Mouse (Mus musculus) large intestine, adult 2 months (tissue): Measurements from ENCODE around the gene Add1. TPM values are rescaled to one million over a fixed set of nuclear protein-coding genes. Genes with fewer than 3 reads are reported as not detected.

Experiments
- DNase-seq: peaks from one replicate; pipeline ENCODE4 v3.0.0-alpha.2; 2012; ENCODE audit warnings: low read depth, low spot score
- WGBS: fragments of 180-500 bp; shearing (Covaris S2); methylation state at CpG from one replicate; pipeline ENCODE4 v1.1.7; 2018; 5-methylcytosine and 5-hydroxymethylcytosine counted together
- polyA plus RNA-seq: library from polyadenylated mRNA; depleted of rRNA; stranded (reverse); fragments of >200 nt; gene quantifications from 2 replicates; pipeline ENCODE4 v1.2.3, GENCODE M21; 2012; rRNA removed

Add1 gene
- polyA plus RNA-seq, 1 experiment: 149 TPM

DNA sequence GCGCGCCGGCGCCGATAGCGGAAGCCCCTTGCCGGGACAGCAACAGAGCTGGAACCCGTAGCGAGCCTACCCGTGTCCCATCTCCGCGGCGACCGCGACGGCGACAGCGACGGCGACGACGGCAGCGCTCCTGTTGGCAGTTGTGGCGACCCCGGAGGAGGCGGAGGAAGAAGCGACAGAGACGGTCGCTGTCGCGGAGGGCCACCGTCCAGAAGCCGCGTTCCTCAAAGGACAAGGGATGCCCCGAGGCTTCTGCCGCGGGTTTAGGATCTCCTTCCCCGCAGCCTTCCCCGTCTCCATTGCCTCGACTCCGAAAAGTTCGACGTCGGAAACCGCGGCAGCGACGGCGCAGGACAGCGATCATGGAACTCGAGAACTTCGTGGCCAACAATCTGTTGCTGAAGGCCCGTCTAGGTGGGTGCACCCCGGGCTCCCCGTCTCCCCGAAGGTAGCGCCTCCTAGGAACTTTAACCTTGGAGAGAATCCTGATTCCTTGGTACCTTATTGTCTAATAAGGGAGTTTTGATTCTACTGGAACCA, 87.2 kb downstream of the Add1 start:
- DNase-seq: no peak
- WGBS: under 1% methylated on average over 57 of the region's 57 CpGs

DNA sequence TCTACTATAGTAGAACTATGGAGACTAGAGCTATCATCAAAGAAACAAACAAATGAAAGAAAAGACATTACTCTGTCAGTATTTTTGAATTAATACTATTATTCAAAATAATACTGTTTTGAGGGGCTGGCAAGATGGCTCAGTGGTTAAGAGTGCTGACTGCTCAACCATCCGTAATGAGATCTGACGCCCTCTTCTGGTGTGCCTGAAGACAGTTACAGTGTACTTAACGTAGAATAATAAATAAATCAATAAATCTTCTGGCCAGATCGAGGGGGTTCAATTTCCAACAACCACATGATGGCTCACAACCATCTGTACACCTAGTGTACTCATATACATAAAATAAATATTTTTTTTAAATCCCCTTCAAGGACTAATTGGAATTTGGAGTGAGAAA, 88.4 kb downstream of the Add1 start:
- WGBS: 77% methylated on average over 4 of the region's 4 CpGs
- no peak for DNase-seq

DNA sequence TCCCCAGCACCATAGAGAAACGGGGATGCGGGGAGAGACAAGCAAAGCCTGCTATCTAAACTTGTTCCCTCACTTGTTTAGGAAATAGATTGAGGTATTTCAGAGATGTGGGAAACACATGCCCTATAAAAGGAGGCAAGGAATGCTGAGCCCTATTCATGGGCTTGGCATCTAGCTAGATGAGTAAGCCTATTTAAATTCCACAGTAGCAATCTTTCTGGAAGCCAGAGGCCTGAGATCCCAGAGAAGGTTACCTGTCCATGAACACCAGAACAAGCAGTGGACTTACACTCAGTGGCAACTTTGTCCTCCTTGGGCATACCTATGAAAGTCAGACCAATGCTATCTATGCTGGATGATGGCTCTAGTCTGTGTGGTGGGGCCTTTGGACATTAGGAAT, 89.8 kb downstream of the Add1 start:
- WGBS: 86% methylated on average over 2 of the region's 2 CpGs
- no peak for DNase-seq

DNA sequence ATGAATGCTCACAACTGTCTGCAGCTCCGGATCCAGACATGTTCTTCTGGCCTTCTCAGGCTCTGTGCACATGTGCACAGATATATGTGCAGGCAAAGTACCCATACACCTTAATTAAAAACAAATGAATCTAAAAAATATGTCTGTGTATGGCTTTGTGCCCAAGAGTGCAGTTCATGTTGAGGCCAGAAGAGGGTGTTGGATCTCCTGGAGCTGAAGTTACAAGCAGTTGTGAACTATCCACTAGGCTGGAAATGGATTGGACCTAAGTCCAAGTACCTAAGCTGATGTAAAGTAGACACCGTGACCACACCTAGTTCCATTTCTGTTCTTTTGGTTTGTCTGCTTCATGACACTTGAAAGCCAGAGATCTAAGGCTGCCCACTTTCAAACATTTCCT, 96.0 kb downstream of the Add1 start:
- WGBS: 87% methylated on average over 2 of the region's 2 CpGs
- DNase-seq: no peak

DNA sequence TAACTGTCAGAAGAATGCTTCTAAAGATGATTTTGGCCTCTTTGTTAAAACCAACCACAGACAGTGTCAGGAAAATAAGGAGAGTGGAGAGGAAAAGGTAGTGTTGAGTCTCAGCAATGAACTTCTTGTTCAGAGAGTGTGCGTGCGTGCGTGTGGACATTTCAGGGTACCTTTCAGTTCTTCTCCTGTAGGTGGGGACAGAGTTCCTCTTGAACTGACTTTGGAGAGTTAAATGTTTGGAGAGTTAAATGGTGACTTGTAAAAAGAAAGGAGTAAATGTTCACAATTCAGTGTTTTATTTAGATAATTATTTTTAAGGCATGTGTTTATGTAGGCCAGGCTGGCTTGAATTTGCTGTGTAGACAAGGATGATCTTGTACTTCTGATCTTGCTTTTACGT, 96.8 kb downstream of the Add1 start:
- 91% methylated on average over 4 of the region's 4 CpGs for WGBS
- no peak for DNase-seq

Other genes starting within 250 kb of the Add1 start
- gene Rnf4, start 237.4 kb upstream of the Add1 start, polyA plus RNA-seq: 60.4 and 62.9 TPM in 2 replicates
- gene Fam193a, start 203.7 kb upstream of the Add1 start, polyA plus RNA-seq: 12.0 and 24.3 TPM in 2 replicates
- 11.5 and 13.4 TPM in 2 replicates for gene Tnip2, start 59.7 kb upstream of the Add1 start, polyA plus RNA-seq
- gene Sh3bp2, start 47.8 kb upstream of the Add1 start, polyA plus RNA-seq: 15.0 and 15.4 TPM in 2 replicates
- 86.1 and 104 TPM in 2 replicates for gene Mfsd10, start 63.5 kb downstream of the Add1 start, polyA plus RNA-seq
- 9.2 and 9.8 TPM in 2 replicates for gene Nop14, start 86.5 kb downstream of the Add1 start, polyA plus RNA-seq
- gene Grk4, start 86.7 kb downstream of the Add1 start, polyA plus RNA-seq: 0.41 and 0.48 TPM in 2 replicates
- gene Htt, start 188.1 kb downstream of the Add1 start, polyA plus RNA-seq: 8.3 and 12.8 TPM in 2 replicates